Mouse (Mus musculus): ENCODE measurements around the gene Wrb. TPM values are rescaled to one million over a fixed set of nuclear protein-coding genes. Genes with fewer than 3 reads are reported as not detected.

Wrb gene
- total and polyA plus RNA-seq, 2 experiments from 2014 or later: 180 to 193 TPM

DNA sequence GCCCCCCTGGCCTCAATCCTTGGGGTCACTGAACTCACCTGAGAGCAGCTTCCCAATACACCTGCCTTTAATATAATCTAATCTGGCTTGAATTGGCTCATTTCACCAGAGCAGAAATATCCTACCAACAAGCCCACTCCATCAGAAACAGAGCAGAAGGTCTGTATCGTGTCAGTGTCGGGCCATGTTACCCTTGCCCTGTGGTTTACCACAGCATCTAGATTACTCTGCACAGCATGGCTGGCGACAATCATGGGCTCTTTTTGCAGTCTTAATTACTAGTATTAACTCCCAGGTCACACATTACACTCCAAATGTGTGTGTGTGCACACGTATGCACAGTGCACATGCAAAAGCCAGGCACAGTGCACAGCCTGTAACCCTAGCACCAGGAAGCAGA, 23.6 kb downstream of the Wrb start:
- Histone ChIP-seq H3K4me1 (ENCODE audit: insufficient read depth) (no peaks in the 10 kb centered on the region), H3K36me3 (ENCODE audit: insufficient read depth) (no peaks in the 10 kb centered on the region), H3K9ac (no peak overlapping the region), H3K27ac (ENCODE audit: low read depth, low read length) (no peak overlapping the region), H3K4me3 (ENCODE audit: low read depth, low read length) (no peak overlapping the region), H3K9me3 (ENCODE audit: low read length) (no peaks in the 10 kb centered on the region), H3K27me3 (ENCODE audit: insufficient read depth, low read length) (no peaks in the 10 kb centered on the region), H3K4me2 (ENCODE audit: low read depth) (no peak overlapping the region)
- 91% methylated on average over 4 of the region's 4 CpGs for WGBS
- ATAC-seq: no peak
- no peak for TF ChIP-seq CTCF (IDR thresholded peaks at IDR 0.05; ENCODE audit: low read depth)
- DNase-seq: no peak

- H3K4me3 ChIP-seq (ENCODE audit: low read depth, low read length): no peak overlapping the region
- H3K36me3 ChIP-seq (ENCODE audit: insufficient read depth): no peaks in the 10 kb centered on the region
- no peaks in the 10 kb centered on the region for H3K9me3 ChIP-seq (ENCODE audit: low read length)
- DNase-seq: no peak
- no peak for TF ChIP-seq CTCF (IDR thresholded peaks at IDR 0.05; ENCODE audit: low read depth)
- no peak overlapping the region for H3K27ac ChIP-seq (ENCODE audit: low read depth, low read length)
- H3K4me1 ChIP-seq (ENCODE audit: insufficient read depth): no peaks in the 10 kb centered on the region
- H3K4me2 ChIP-seq (ENCODE audit: low read depth): no peak overlapping the region
- no peak for ATAC-seq
- no peaks in the 10 kb centered on the region for H3K27me3 ChIP-seq (ENCODE audit: insufficient read depth, low read length)
- no peak overlapping the region for H3K9ac ChIP-seq
- WGBS: 71% methylated on average over 8 of the region's 8 CpGs
These were observed 28.4 kb downstream of the Wrb start for GRCm38 (mm10) chr16:96173648-96174047.

- H3K9ac ChIP-seq: no peak overlapping the region
- H3K36me3 ChIP-seq (ENCODE audit: insufficient read depth): no peaks in the 10 kb centered on the region; the same call in 1 of the 2 replicates
- ATAC-seq (no peak), DNase-seq (no peak)
- H3K4me3 ChIP-seq (ENCODE audit: low read depth, low read length): no peak overlapping the region
- WGBS: 40% methylated on average over 2 of the region's 2 CpGs
- H3K4me2 ChIP-seq (ENCODE audit: low read depth): no peak overlapping the region
- no peaks in the 10 kb centered on the region for H3K9me3 ChIP-seq (ENCODE audit: low read length)
- H3K4me1 ChIP-seq (ENCODE audit: insufficient read depth): no peaks in the 10 kb centered on the region
- TF ChIP-seq CTCF (IDR thresholded peaks at IDR 0.05; ENCODE audit: low read depth): no peak
- no peaks in the 10 kb centered on the region for H3K27me3 ChIP-seq (ENCODE audit: insufficient read depth, low read length)
- H3K27ac ChIP-seq (ENCODE audit: low read depth, low read length): no peak overlapping the region
These were observed 30.2 kb downstream of the Wrb start for GRCm38 (mm10) chr16:96175399-96175798.

DNA sequence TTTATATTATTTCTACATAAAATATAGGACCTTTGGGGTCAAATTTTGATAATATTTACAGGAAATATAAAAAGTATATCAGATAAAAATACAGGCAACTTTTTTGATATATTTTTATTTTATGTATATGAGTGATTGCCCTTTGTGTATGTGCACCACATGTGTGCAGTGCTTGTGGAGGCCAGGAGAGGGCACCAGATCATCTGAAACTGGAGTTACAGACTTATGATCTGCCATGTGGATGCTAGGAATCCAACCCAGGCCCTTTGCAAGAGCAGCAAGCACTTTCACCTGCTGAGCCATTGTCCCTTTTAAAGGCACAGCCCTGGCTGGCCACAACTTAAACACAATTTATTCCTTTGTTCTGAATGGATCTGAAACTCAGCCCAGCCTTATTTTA, 33.9 kb downstream of the Wrb start:
- H3K9me3 ChIP-seq (ENCODE audit: low read length): no peaks in the 10 kb centered on the region
- no peak overlapping the region for H3K9ac ChIP-seq
- no peak overlapping the region for H3K4me3 ChIP-seq (ENCODE audit: low read depth, low read length)
- H3K4me1 ChIP-seq (ENCODE audit: insufficient read depth): no peaks in the 10 kb centered on the region
- no peaks in the 10 kb centered on the region; the same call in 1 of the 2 replicates for H3K36me3 ChIP-seq (ENCODE audit: insufficient read depth)
- H3K4me2 ChIP-seq (ENCODE audit: low read depth): no peak overlapping the region
- DNase-seq (no peak), ATAC-seq (no peak)
- no peak overlapping the region for H3K27ac ChIP-seq (ENCODE audit: low read depth, low read length)
- no peak for TF ChIP-seq CTCF (IDR thresholded peaks at IDR 0.05; ENCODE audit: low read depth)
- no peaks in the 10 kb centered on the region for H3K27me3 ChIP-seq (ENCODE audit: insufficient read depth, low read length)

GRCm38 (mm10) chr16:96187619-96188018, 42.4 kb downstream of the Wrb start:
- Histone ChIP-seq H3K9me3 (ENCODE audit: low read length) (no peaks in the 10 kb centered on the region), H3K27ac (ENCODE audit: low read depth, low read length) (no peak overlapping the region), H3K36me3 (ENCODE audit: insufficient read depth) (no peaks in the 10 kb centered on the region), H3K4me2 (ENCODE audit: low read depth) (no peak overlapping the region), H3K27me3 (ENCODE audit: insufficient read depth, low read length) (no peaks in the 10 kb centered on the region), H3K4me3 (ENCODE audit: low read depth, low read length) (no peak overlapping the region), H3K4me1 (ENCODE audit: insufficient read depth) (peaks cover 6% of the 10 kb centered on the region; the same call in 1 of the 2 replicates), H3K9ac (no peak overlapping the region)
- TF ChIP-seq CTCF (IDR thresholded peaks at IDR 0.05; ENCODE audit: low read depth): no peak
- WGBS: 87% methylated on average over 5 of the region's 5 CpGs
- ATAC-seq: no peak
- no peak for DNase-seq

DNA sequence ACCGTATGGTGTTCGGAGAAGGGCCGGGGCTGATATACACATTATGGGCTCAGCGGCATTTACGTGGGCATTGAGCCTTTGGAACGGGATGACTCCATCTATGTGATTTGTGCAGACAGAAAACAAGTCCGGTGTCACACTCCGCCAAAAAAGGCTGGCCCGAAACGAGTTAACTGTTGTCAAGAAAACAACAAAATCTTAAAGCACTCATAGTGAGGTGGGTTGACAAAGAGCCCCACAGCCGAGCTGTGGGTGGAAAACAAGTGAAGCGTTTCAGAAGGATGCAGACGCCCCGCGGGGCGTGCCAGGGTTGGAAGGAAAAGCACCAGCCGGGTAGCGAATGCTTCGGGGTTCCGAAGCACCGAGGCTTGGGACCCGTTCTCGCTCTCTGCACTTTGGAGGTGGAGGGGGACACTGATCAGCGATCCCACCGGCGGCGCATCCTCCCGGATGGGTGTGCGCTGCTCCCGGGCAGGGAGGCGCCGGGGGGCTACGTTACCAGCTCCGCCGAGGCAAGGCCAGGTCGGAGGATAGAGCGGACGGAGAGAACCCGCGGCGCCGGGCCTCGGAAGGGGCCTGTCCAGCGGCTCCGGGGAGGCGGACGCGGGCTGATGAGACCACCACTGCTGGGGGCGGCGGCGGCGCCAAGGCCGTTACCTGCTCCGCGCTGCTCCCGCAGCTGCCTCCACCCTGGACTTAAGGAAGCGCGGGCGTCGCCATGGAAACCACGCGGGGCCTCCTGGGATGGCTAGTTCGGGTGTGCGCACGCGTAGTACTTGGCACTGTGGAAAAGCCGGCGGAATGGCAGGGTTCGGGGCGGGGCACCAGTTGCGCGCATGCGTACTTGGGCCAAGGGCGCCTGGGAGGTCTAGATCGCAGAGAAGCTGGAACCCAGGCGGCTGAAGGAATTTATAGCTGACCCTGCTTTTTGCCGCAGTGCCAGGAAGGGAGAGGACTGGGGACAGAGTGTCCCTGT, 46.6 kb downstream of the Wrb start, which contains the start of gene Lca5l:
Gene Lca5l (minus strand): TSS at position 741 of the 976 bp plus-strand sequence.
- H3K27me3 ChIP-seq (ENCODE audit: insufficient read depth, low read length): no peaks in the 10 kb centered on the region
- H3K4me3 ChIP-seq (ENCODE audit: low read depth, low read length): peak within 1 kb of the TSS; percentile 81
- peak within 1 kb of the TSS; percentile 66 for H3K9ac ChIP-seq
- H3K27ac ChIP-seq (ENCODE audit: low read depth, low read length): peak within 1 kb of the TSS; percentile 69
- no peak for TF ChIP-seq CTCF (IDR thresholded peaks at IDR 0.05; ENCODE audit: low read depth)
- WGBS: 2% methylated on average over 77 of the region's 77 CpGs
- peak within 1 kb of the TSS; percentile 57 for H3K4me2 ChIP-seq (ENCODE audit: low read depth)
- H3K9me3 ChIP-seq (ENCODE audit: low read length): no peaks in the 10 kb centered on the region
- H3K4me1 ChIP-seq (ENCODE audit: insufficient read depth): peaks cover 6% of the 10 kb centered on the region; the same call in 1 of the 2 replicates
- peak; percentile 99 for ATAC-seq
- H3K36me3 ChIP-seq (ENCODE audit: insufficient read depth): no peaks in the 10 kb centered on the region
- peak; percentile 100 for DNase-seq
